Mouse (Mus musculus): Measurements from ENCODE around the gene Gm3625. TPM values are rescaled to one million over a fixed set of nuclear protein-coding genes. Genes with fewer than 3 reads are reported as not detected.

The Gm3625 gene
- total and polyA plus RNA-seq, 2 experiments from 2014 or later: not detected

DNA sequence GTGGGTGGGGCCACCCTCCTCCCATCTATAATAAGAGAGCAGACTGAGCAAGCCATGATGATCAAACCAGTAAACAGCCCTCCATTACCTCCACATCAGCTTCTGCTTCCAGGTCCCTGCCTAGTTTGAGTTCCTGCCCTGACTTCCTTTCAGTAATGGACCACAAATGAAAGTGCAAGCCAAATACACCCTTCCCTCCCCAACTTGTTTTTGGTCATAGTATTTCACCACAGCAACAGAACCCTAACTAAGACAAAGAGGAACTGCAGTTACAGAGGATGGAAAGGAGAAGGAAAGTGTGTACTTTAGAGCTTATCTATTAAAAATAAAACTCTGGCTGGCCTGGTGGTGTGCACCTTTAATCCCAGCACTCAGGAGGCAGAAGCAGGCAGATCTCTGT, 47.3 kb downstream of the Gm3625 start:
- Histone ChIP-seq H3K4me2 (ENCODE audit: low read depth, low read length) (no peak overlapping the region), H3K36me3 (ENCODE audit: insufficient read depth, low read length) (no peaks in the 10 kb centered on the region), H3K4me3 (ENCODE audit: low read length) (no peak overlapping the region), H3K27ac (no peak overlapping the region), H3K9ac (replicated peaks; ENCODE audit: low read length) (no peak overlapping the region), H3K27me3 (ENCODE audit: insufficient read depth, low read length) (no peaks in the 10 kb centered on the region), H3K4me1 (ENCODE audit: insufficient read depth, low read length) (peaks cover 3% of the 10 kb centered on the region; the same call in 1 of the 2 replicates), H3K9me3 (ENCODE audit: low read length) (no peaks in the 10 kb centered on the region)
- ATAC-seq (no peak), DNase-seq (ENCODE audit: low spot score) (no peak)
- TF ChIP-seq CTCF (IDR thresholded peaks at IDR 0.05; ENCODE audit: low read depth): no peak

GRCm38 (mm10) chr12:4544400-4544919, 48.3 kb downstream of the Gm3625 start:
- no peaks in the 10 kb centered on the region for H3K27me3 ChIP-seq (ENCODE audit: insufficient read depth, low read length)
- no peak overlapping the region for H3K4me3 ChIP-seq (ENCODE audit: low read length)
- ATAC-seq (no peak), DNase-seq (ENCODE audit: low spot score) (no peak)
- peaks cover 3% of the 10 kb centered on the region; the same call in 1 of the 2 replicates for H3K4me1 ChIP-seq (ENCODE audit: insufficient read depth, low read length)
- no peak overlapping the region for H3K9ac ChIP-seq (replicated peaks; ENCODE audit: low read length)
- no peak for TF ChIP-seq CTCF (IDR thresholded peaks at IDR 0.05; ENCODE audit: low read depth)
- H3K4me2 ChIP-seq (ENCODE audit: low read depth, low read length): no peak overlapping the region
- 92% methylated on average over 5 of the region's 5 CpGs for WGBS
- H3K36me3 ChIP-seq (ENCODE audit: insufficient read depth, low read length): no peaks in the 10 kb centered on the region
- H3K9me3 ChIP-seq (ENCODE audit: low read length): no peaks in the 10 kb centered on the region
- H3K27ac ChIP-seq: no peak overlapping the region

Other genes starting within 250 kb of the Gm3625 start
- gene Ncoa1, start 115.7 kb downstream of the Gm3625 start, total RNA-seq (2014; rRNA removed): 38.5 and 41.9 TPM in 2 replicates
- 14.2 TPM in 2 replicates for gene Ncoa1, start 115.7 kb downstream of the Gm3625 start, polyA plus RNA-seq (2015; fragmentation: Nextera tagmentation; extraction: Ambion mirVana)
- 14.3 and 27.7 TPM in 2 replicates for gene Itsn2, start 289 bp downstream of the Gm3625 start, total RNA-seq (2014; rRNA removed)
- 18.8 and 19.9 TPM in 2 replicates for gene Itsn2, start 289 bp downstream of the Gm3625 start, polyA plus RNA-seq (2015; fragmentation: Nextera tagmentation; extraction: Ambion mirVana)
- gene Fam228a, start 145.5 kb upstream of the Gm3625 start, total RNA-seq (2014; rRNA removed): 0.99 and 2.2 TPM in 2 replicates
- 0.49 and 0.84 TPM in 2 replicates for gene Fam228a, start 145.5 kb upstream of the Gm3625 start, polyA plus RNA-seq (2015; fragmentation: Nextera tagmentation; extraction: Ambion mirVana)
- gene Pfn4, start 176.1 kb upstream of the Gm3625 start, total RNA-seq (2014; rRNA removed): 5.9 and 13.0 TPM in 2 replicates
- gene Pfn4, start 176.1 kb upstream of the Gm3625 start, polyA plus RNA-seq (2015; fragmentation: Nextera tagmentation; extraction: Ambion mirVana): 19.9 and 22.7 TPM in 2 replicates
- 3.7 and 4.2 TPM in 2 replicates for gene Fam228b, start 176.3 kb upstream of the Gm3625 start, total RNA-seq (2014; rRNA removed)
- gene Fam228b, start 176.3 kb upstream of the Gm3625 start, polyA plus RNA-seq (2015; fragmentation: Nextera tagmentation; extraction: Ambion mirVana): 8.1 and 9.3 TPM in 2 replicates
- gene Sf3b6, start 224.6 kb upstream of the Gm3625 start, total RNA-seq (2014; rRNA removed): 64.7 and 77.8 TPM in 2 replicates
- 299 and 347 TPM in 2 replicates for gene Sf3b6, start 224.6 kb upstream of the Gm3625 start, polyA plus RNA-seq (2015; fragmentation: Nextera tagmentation; extraction: Ambion mirVana)
- 73.2 and 77.4 TPM in 2 replicates for gene Fkbp1b, start 248.7 kb upstream of the Gm3625 start, total RNA-seq (2014; rRNA removed)
- gene Fkbp1b, start 248.7 kb upstream of the Gm3625 start, polyA plus RNA-seq (2015; fragmentation: Nextera tagmentation; extraction: Ambion mirVana): 101 and 103 TPM in 2 replicates